Mouse (Mus musculus) CD8-positive naive resting alpha-beta T cell, adult 2 months (primary cell): ENCODE results near the gene Daw1.

Experiments
- DNase-seq, 2 experiments: peaks; one replicate each; pipeline ENCODE4 v3.0.0; 2022; ENCODE audit warnings: low read depth in 2 of 2, low spot score in 2 of 2

Gene Daw1

DNA sequence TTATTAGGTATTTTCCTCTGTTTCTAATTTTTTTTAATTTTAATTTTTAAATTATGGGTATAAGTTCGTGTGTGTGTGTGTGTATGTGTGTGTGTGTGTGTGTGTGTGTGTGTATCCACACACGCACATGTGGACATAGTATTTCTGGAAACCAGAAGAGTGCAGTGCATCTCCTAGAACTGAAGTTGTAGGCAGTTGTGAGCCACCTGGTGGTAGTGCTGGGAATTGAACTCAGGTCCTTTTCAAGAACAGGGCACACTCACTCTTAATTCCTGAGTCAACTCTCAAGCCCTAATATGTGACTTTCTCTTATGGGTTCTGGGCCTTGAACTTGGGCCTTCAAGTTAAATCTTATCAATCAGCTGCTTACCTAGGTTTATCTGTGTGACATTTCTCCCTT lies 27.6 kb downstream of the Daw1 start:
- no peak for DNase-seq

DNA sequence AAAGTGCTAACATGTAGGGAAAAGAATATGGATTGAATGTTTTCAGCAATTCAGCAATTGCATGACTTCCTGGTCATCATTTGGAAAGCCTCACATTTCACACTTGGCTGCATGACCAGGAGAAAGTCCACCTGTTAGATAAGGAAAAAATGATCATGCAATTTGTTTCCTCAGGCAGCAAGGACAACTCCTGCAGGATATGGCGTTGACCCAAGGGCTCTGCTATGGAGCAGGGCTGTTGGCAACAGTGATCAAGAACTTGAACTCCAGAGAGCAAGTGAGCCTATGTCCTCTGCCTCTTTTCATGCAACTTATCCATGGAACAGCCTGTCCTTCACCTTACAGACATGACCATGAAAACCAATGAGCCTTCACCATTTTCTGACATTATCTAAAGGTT lies 50.4 kb downstream of the Daw1 start:
- no peak for DNase-seq

DNA sequence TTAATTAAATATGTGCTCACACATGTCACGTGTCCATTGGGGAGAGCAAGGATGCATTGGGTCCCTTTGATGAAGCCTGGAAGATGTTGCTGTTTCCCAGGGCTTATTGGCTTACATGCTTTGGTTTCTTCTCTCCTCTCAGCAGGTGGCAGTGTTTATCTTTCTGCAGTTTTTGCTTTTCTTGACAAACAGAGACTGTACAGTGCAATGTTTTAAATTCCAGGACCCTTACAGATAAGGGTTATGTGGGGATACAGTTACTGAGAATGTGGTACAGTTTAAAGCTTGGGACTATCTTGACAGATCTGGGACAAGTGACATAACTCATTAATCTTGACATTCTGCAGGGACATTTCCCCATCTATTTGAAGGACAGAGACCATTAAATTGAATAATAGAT lies 58.7 kb downstream of the Daw1 start:
- DNase-seq, result no peak

GRCm38 (mm10) chr1:83223072-83223471 lies 63.5 kb downstream of the Daw1 start:
- DNase-seq, result no peak

DNA sequence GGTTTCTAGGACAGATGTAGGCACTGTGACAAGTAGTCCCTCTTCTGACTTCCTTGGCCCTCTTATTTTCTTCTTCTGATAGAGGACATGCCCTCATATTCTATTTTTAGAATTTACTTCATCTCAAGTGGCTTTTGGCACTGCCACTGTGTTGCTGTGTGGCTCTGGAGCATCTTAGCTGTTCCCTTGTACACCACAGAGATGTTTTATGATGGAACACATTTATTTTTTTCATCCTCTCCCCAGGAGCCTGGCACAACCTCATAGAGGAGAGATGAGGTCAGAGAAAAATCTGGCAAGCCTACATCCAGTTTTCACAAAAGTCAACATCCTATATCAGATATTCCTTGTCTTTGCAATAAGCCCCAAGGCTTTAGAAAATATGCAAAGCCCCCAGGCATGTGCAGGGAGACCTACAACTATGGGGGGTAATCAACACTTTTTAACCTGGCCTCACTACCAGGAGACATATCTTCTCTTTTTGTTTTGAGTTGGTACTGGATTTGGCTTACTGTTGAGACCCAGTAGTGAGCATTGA lies 64.9 kb downstream of the Daw1 start:
- no peak for DNase-seq

GRCm38 (mm10) chr1:83227946-83228345 lies 68.4 kb downstream of the Daw1 start:
- no peak for DNase-seq

GRCm38 (mm10) chr1:83248235-83248746 lies 88.7 kb downstream of the Daw1 start:
- no peak for DNase-seq

- DNase-seq, result no peak
These were observed 92.2 kb downstream of the Daw1 start for GRCm38 (mm10) chr1:83251746-83252145.
